Mouse (Mus musculus): ENCODE results near the gene Nhs. TPM values are rescaled to one million over a fixed set of nuclear protein-coding genes. Genes with fewer than 3 reads are reported as not detected.

Gene Nhs
- 1 to 10 TPM; 4.0 to 4.1 TPM for total RNA-seq (2021)

- peak; percentile 28 to 34 for DNase-seq (ENCODE audit: low spot score in 2 of 2)
- intact Hi-C loops (cut with DNase I): loop anchor here (5.0 to 10.0 kb wide), 2 partner anchors 115 to 193 kb away; no protein-coding TSS in a partner anchor
Observed at GRCm38 (mm10) chrX:162159637-162160611, at the start of gene Nhs. Gene Nhs, minus strand, starts transcription at chrX:162159730.

- no peak for DNase-seq (ENCODE audit: low spot score in 2 of 2)
- intact Hi-C loops (cut with DNase I): no loop called here
Observed at GRCm38 (mm10) chrX:162206350-162206884, 46.9 kb upstream of the Nhs start.

- DNase-seq (ENCODE audit: low spot score in 2 of 2): peak; percentile 27 to 32
Observed at GRCm38 (mm10) chrX:162158743-162159636, 540 bp downstream of the Nhs start.

GRCm38 (mm10) chrX:162158142-162158541, 1.4 kb downstream of the Nhs start:
- intact Hi-C loops (cut with DNase I): loop anchor here (5.0 kb wide), 1 partner anchor 191 kb away; no protein-coding TSS in a partner anchor
- no peak for DNase-seq (ENCODE audit: low spot score in 2 of 2)

More at GRCm38 (mm10) chrX:162158743-162159636, 540 bp downstream of the Nhs start:
- intact Hi-C loops (cut with DNase I): loop anchor here (5.0 kb wide), 1 partner anchor 192 kb away; no protein-coding TSS in a partner anchor

- intact Hi-C loops (cut with DNase I): no loop called here
- no peak for DNase-seq (ENCODE audit: low spot score in 2 of 2)
Observed at GRCm38 (mm10) chrX:162137807-162138206, 21.7 kb downstream of the Nhs start.

- no peak for DNase-seq (ENCODE audit: low spot score in 2 of 2)
- intact Hi-C loops (cut with DNase I): no loop called here
Observed at GRCm38 (mm10) chrX:162113257-162113656, 46.3 kb downstream of the Nhs start.

GRCm38 (mm10) chrX:162102802-162103434, 56.6 kb downstream of the Nhs start:
- intact Hi-C loops (cut with DNase I): no loop called here
- no peak for DNase-seq (ENCODE audit: low spot score in 2 of 2)

- intact Hi-C loops (cut with DNase I): no loop called here
- no peak for DNase-seq (ENCODE audit: low spot score in 2 of 2)
Observed at GRCm38 (mm10) chrX:162098364-162098763, 61.2 kb downstream of the Nhs start.

GRCm38 (mm10) chrX:162087291-162087690, 72.2 kb downstream of the Nhs start:
- intact Hi-C loops (cut with DNase I): loop anchor here (5.0 kb wide), 1 partner anchor 110 kb away; no protein-coding TSS in a partner anchor
- peak in 1 of 2 experiments; percentile 37 for DNase-seq (ENCODE audit: low spot score in 2 of 2)

- intact Hi-C loops (cut with DNase I): loop anchor here (5.0 kb wide), 1 partner anchor 109 kb away; no protein-coding TSS in a partner anchor
- peak; percentile 4 to 51 for DNase-seq (ENCODE audit: low spot score in 2 of 2)
Observed at GRCm38 (mm10) chrX:162085897-162086200, 73.7 kb downstream of the Nhs start.

- DNase-seq (ENCODE audit: low spot score in 2 of 2): peak in 1 of 2 experiments; percentile 31
- intact Hi-C loops (cut with DNase I): loop anchor here (5.0 kb wide), 1 partner anchor 108 kb away; no protein-coding TSS in a partner anchor
Observed at GRCm38 (mm10) chrX:162085062-162085896, 74.3 kb downstream of the Nhs start.

GRCm38 (mm10) chrX:162063164-162063563, 96.4 kb downstream of the Nhs start:
- DNase-seq (ENCODE audit: low spot score in 2 of 2): no peak
- intact Hi-C loops (cut with DNase I): no loop called here

- intact Hi-C loops (cut with DNase I): no loop called here
Observed at GRCm38 (mm10) chrX:162055635-162056034, 103.9 kb downstream of the Nhs start.

GRCm38 (mm10) chrX:162053566-162053965, 106.0 kb downstream of the Nhs start:
- no peak for DNase-seq (ENCODE audit: low spot score in 2 of 2)
- intact Hi-C loops (cut with DNase I): no loop called here

More at GRCm38 (mm10) chrX:162055635-162056034, 103.9 kb downstream of the Nhs start:
- DNase-seq (ENCODE audit: low spot score in 2 of 2): no peak

- no peak for DNase-seq (ENCODE audit: low spot score in 2 of 2)
Observed at GRCm38 (mm10) chrX:162052534-162052933, 107.0 kb downstream of the Nhs start.

GRCm38 (mm10) chrX:162049616-162050015, 109.9 kb downstream of the Nhs start:
- intact Hi-C loops (cut with DNase I): no loop called here
- DNase-seq (ENCODE audit: low spot score in 2 of 2): no peak

More at GRCm38 (mm10) chrX:162052534-162052933, 107.0 kb downstream of the Nhs start:
- intact Hi-C loops (cut with DNase I): no loop called here

- intact Hi-C loops (cut with DNase I): loop anchor here (2.0 kb wide), 1 partner anchor 49 kb away; no protein-coding TSS in a partner anchor
- no peak for DNase-seq (ENCODE audit: low spot score in 2 of 2)
Observed at GRCm38 (mm10) chrX:162045527-162045926, 114.0 kb downstream of the Nhs start.

GRCm38 (mm10) chrX:162044109-162044508, 115.4 kb downstream of the Nhs start:
- DNase-seq (ENCODE audit: low spot score in 2 of 2): no peak

More at GRCm38 (mm10) chrX:162044109-162044508, 115.4 kb downstream of the Nhs start:
- intact Hi-C loops (cut with DNase I): loop anchor here (2.0 kb wide), 1 partner anchor 51 kb away; no protein-coding TSS in a partner anchor
